Mouse (Mus musculus) olfactory bulb, adult 2 months (tissue): ENCODE measurements around the gene Msrb2. TPM values are rescaled to one million over a fixed set of nuclear protein-coding genes. Genes with fewer than 3 reads are reported as not detected.

Source experiments
- H3K27ac ChIP-seq: fragments of 200-500 bp; 2 replicates; pipeline ENCODE4 v1.5.1; 2012; ENCODE audit warnings: low read depth, low read length; ENCODE audit not compliant: insufficient read depth
- H3K4me1 ChIP-seq: fragments of 200-500 bp; 2 replicates; pipeline ENCODE4 v1.6.1; 2012; ENCODE audit warnings: low read length; ENCODE audit not compliant: control insufficient read depth, insufficient read depth
- H3K4me3 ChIP-seq: fragments of 200-500 bp; 2 replicates; pipeline ENCODE4 v1.5.1; 2012; ENCODE audit warnings: mild to moderate bottlenecking, low read depth, low read length, moderate library complexity; ENCODE audit not compliant: insufficient read depth
- CTCF ChIP-seq: fragments of 200-500 bp; IDR thresholded peaks from 2 replicates; pipeline ENCODE4 v1.5.1; 2012; ENCODE audit warnings: low read depth, mild to moderate bottlenecking, low read length, moderate library complexity; ENCODE audit not compliant: insufficient read depth
- POLR2A ChIP-seq: fragments of 200-500 bp; IDR thresholded peaks from 2 replicates; pipeline ENCODE4 v1.6.1; 2012; ENCODE audit warnings: mild to moderate bottlenecking, low read depth, low read length, moderate library complexity; ENCODE audit not compliant: insufficient read depth
- WGBS: fragments of 180-500 bp; shearing (Covaris S2); methylation state at CpG from one replicate; pipeline ENCODE4 v1.1.7; 2018; 5-methylcytosine and 5-hydroxymethylcytosine counted together
- polyA plus RNA-seq: library from polyadenylated mRNA; stranded (reverse); fragments of >200 nt; gene quantifications from 2 replicates; pipeline ENCODE4 v1.2.4, GENCODE M21; 2012; ENCODE audit warnings: low replicate concordance; ENCODE audit not compliant: missing spikeins, insufficient read depth, insufficient read length

The Msrb2 gene
- polyA plus RNA-seq, 1 experiment, result not detected

GRCm38 (mm10) chr2:19430746-19431145, 59.5 kb downstream of the Msrb2 start:
- Histone ChIP-seq H3K4me3 (no peak overlapping the region), H3K4me1 (peaks cover 4% of the 10 kb centered on the region), H3K27ac (no peak overlapping the region)
- 2% methylated on average over 33 of the region's 33 CpGs for WGBS
- TF ChIP-seq POLR2A, result no peak
- no peak for TF ChIP-seq CTCF

- WGBS, result 2% methylated on average over 18 of the region's 18 CpGs
- peaks cover 4% of the 10 kb centered on the region for H3K4me1 ChIP-seq
- TF ChIP-seq POLR2A (no peak), CTCF (peak; percentile 22; the same call in 1 of the 2 replicates)
- no peak overlapping the region for H3K27ac ChIP-seq
- no peak overlapping the region for H3K4me3 ChIP-seq
These were observed 59.9 kb downstream of the Msrb2 start for GRCm38 (mm10) chr2:19431186-19431585.

GRCm38 (mm10) chr2:19431614-19432323, 60.5 kb downstream of the Msrb2 start:
- no peak for TF ChIP-seq CTCF
- no peak for TF ChIP-seq POLR2A
- Histone ChIP-seq H3K27ac (no peak overlapping the region), H3K4me3 (no peak overlapping the region), H3K4me1 (peaks cover 4% of the 10 kb centered on the region)
- WGBS, result 7% methylated on average over 41 of the region's 41 CpGs

GRCm38 (mm10) chr2:19444346-19444745, 73.1 kb downstream of the Msrb2 start:
- no peak overlapping the region for H3K4me3 ChIP-seq

More at GRCm38 (mm10) chr2:19444346-19444745, 73.1 kb downstream of the Msrb2 start:
- peaks cover 20% of the 10 kb centered on the region for H3K4me1 ChIP-seq
- no peak overlapping the region for H3K27ac ChIP-seq
- TF ChIP-seq POLR2A (no peak), CTCF (no peak)
- WGBS, result 9% methylated on average over 9 of the region's 9 CpGs

Other genes starting within 250 kb of the Msrb2 start
- not detected in 2 replicates for gene Armc3, start 172.1 kb upstream of the Msrb2 start, polyA plus RNA-seq
- gene Ptf1a, start 74.2 kb downstream of the Msrb2 start, polyA plus RNA-seq, result not detected in 2 replicates
- not detected in 2 replicates for gene 4921504E06Rik, start 182.5 kb downstream of the Msrb2 start, polyA plus RNA-seq